Mouse (Mus musculus) neural tube, embryonic 10.5 days (tissue): ENCODE measurements around the gene Bcar3.

Experiments used
- DNase-seq: peaks from one replicate; pipeline ENCODE4 v3.0.0-alpha.2; 2017; ENCODE audit warnings: low spot score; ENCODE audit errors: extremely low spot score

The Bcar3 gene

GRCm38 (mm10) chr3:122456156-122456555, 162.2 kb downstream of the Bcar3 start:
- DNase-seq: no peak

- no peak for DNase-seq
Observed at GRCm38 (mm10) chr3:122456807-122457206, 162.9 kb downstream of the Bcar3 start.

DNA sequence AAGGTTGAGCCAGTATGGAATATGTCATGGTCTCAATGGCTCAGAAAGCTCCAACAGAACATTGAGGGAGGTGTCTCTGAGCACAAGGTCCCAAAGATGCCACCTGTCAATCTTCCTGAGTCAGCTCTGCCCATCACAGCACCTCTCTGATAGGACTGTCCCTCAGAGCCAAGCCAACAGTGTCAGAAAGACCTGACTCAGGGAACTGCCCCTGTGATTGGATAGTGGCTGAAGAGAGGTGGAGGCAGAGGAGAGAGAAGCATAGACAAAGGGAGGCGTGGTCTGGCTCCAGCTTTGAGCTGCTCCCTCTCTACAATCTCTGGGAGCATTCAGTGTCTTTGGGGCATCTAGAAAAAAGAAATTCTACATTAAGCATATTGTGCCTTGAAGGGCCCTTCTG, 163.8 kb downstream of the Bcar3 start:
- DNase-seq: no peak

DNA sequence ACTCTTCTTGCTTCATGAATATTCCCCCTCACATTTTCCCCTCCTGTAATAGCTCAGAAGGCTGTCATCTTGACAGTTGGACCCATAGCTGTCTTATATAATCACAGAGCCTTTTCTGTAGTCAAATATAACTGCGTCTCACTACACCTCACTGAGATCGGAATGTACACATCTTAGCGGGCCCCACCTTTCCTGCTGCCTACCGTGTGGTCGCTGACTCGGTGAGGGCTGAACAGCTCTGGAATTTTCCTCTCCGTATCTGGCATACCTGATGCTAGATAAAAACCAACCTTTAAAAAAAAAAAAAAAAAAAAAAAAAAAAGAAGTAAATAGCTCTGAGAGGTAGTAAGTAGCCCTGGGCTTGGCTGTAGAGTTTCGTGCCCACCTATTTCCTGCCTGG, 164.8 kb downstream of the Bcar3 start:
- DNase-seq: no peak

GRCm38 (mm10) chr3:122460848-122461511, 167.0 kb downstream of the Bcar3 start:
- no peak for DNase-seq

DNA sequence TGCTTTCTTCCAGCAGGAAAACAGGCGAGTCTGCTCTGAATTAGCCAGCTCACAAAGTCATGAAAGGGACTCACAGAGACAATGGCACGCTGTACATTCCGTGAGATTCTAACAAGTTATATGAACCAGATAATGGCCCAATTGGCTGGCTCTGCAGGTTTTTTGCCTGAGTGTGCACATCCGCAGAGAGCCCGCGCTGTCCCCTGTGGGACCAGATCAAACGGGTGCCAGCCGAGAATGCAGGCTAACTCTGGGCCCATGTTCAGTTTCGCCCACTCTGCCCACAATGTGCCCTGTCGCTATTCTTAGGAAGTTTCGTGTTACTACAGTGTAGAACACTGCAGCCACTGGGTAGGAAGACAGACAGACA, 167.6 kb downstream of the Bcar3 start:
- DNase-seq: no peak

GRCm38 (mm10) chr3:122461932-122462871, 168.3 kb downstream of the Bcar3 start:
- DNase-seq: no peak

- DNase-seq: no peak
Observed at GRCm38 (mm10) chr3:122463166-122463565, 169.2 kb downstream of the Bcar3 start.

GRCm38 (mm10) chr3:122466100-122466730, 172.3 kb downstream of the Bcar3 start:
- DNase-seq: peak; percentile 39

DNA sequence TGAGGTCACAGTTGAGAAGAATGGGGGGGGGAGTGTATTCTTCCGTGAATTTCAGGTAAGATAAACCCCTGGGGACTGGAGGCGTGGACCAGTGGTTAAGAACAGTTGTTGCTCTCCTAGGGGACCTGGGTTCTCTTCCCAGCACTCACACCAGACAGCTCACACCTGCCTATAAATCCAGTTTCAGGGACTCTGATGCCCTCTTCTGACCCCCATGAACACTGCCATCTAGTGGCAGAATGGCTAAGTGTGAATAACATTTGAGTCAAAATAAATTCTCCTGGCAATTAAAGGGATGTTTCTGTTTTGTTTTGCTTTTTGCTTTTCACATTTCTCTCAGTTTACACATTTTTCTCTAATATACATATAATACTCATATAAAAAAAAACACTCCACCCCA, 174.0 kb downstream of the Bcar3 start:
- no peak for DNase-seq

DNA sequence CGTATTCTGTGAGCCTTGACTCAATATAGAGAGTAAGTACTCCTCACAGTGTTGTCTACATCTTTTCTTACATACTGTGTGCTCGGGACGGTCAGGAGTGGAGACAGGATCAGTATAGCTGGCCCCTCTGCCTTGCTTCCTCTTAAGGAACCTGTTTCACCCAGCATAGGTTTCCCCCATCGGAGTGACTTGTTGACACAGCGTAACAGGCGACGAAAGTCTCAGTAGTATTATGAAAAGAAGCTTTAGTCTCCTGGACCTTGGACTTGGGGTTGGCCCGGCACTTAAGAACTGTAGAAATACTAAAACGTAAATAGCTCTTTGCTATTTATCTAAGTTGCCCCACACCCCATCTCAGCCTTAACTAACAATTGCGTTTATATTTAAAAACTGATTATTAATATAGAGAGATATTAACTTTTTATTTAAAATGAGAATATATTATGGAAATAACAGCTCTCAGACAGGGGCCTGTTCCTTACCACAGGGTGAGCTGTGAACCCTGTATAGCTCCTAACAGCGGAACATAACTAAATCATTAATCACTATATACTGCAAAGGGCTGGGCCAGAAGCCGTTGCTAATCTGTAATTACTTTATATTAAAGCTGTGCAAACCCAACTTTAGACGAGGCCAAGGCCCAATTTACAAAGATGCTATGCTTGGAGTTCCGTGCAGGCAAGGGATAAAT, 176.5 kb downstream of the Bcar3 start:
- no peak for DNase-seq

DNA sequence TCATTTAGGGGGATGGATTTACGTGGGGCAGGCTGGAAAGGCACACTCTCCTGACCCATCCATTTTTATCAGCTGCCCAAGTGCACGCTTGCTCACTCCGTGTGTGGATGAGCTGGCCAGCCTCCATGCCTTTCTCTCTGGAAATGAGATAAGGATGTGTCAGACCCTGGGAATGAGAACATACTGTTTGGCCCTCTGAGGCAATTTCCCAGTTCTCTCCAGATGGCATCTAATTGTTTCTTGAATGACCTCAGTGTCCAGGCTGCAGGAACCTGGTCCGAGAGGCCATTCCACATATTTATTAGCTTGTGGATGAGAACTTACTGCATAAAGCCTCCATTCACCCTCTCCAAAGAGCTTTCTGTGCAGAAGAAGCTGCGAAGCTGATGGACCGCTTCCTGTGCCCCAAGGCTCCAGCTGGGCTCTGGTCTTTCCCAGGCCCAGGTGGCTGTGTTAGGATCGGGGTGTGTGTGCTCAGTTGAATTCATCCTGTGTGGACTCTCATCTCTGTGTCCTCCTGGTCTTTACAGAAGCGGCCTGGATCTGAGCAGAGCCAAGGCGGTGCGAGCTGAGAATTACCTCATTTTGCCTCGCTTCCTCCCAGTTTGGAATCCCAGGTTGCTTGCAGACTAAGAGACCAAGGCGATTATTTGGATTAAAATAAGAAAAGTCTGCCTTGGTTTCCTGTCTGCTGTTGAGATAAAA, 177.2 kb downstream of the Bcar3 start:
- no peak for DNase-seq

DNA sequence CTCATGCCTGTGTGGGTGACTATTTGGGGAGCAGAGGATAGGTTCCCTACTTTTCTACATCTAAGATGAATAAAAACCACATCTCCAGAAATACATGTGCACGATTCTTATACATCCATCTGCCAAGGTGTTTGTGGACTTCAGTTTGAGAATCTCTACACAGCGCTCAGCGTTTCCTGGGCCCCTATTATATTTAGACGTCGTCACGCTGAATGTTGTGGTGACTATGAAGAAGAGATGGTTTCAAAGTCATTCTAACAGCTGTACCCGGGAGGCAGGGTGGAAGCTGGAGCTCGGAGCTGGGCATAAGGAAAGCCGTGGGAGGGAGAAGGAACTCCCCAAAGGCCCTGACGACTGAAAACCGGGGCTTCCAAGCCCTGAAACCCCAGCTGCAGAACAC, 178.5 kb downstream of the Bcar3 start:
- DNase-seq: no peak

GRCm38 (mm10) chr3:122473523-122474034, 179.6 kb downstream of the Bcar3 start:
- DNase-seq: no peak

DNA sequence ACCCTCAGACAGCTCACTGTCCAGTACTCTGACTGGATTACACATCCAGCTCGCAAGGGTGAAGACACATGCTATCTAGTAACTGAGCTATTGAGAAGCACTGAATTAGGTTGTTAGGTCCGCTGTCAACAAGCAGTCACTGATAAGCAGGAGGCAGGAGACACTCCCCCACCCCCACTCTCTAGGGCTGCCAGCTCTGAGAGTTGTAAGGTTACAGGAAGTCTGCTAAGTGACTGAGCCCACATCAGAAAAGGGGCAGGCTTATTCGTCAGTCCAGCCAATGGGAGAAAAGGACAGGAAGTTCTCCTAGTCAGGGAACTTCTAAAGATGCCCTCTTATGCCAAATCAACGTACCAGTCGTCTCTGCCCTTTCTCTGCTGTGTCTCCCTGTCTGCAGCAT, 180.1 kb downstream of the Bcar3 start:
- DNase-seq: no peak

GRCm38 (mm10) chr3:122474796-122475195, 180.9 kb downstream of the Bcar3 start:
- no peak for DNase-seq

GRCm38 (mm10) chr3:122475735-122476134, 181.8 kb downstream of the Bcar3 start:
- DNase-seq: no peak

DNA sequence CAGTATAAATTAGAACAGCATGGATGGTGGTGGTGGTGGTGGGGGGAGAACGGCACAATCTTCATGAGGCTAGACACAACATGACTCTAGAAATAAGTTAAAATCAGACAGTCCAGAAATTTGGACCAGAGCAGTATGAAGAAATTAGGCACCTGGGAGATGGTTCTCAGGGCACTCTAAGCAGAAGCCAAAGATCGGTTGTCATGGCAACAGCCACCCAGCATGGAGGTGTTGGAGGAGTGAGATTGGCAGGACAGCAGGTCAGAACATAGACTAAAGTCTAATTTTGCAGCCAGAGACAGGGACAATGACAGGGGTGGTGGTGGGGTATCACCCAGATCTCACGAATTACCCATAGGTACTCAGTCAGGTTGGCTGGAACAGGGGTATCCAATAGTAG, 182.7 kb downstream of the Bcar3 start:
- no peak for DNase-seq

GRCm38 (mm10) chr3:122477541-122477940, 183.6 kb downstream of the Bcar3 start:
- DNase-seq: no peak

DNA sequence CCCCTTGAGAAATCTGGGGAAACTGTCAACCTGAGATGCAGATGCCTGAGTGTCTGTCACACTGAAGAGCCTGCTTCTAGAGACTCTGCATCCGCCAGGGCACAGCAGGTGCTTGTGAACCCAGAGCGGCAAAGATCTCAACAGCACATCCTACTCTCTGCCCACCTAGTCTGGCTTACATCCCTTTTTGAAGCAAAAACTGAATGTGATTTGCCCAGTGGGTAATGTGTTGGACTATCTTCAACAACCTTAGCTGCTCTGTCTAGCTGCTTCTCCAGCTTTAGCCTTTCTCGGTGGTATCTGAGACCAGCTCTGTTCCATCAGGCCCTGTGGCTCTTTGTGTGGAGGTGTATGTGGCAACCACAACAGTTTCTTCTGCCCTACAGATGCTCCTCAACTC, 184.8 kb downstream of the Bcar3 start:
- no peak for DNase-seq
